Mouse (Mus musculus) R1 (cell line): ENCODE data around the gene Ash1l.
"Not testable (repeated sequence)": the region's sequence is repeated elsewhere in the genome, so short reads cannot be mapped to it uniquely, and the experiment has no call there.

Experiments
- DNase-seq: peaks from one replicate; pipeline ENCODE4 v3.0.0-alpha.2; 2018; ENCODE audit warnings: low read depth, low spot score

Ash1l gene

DNA sequence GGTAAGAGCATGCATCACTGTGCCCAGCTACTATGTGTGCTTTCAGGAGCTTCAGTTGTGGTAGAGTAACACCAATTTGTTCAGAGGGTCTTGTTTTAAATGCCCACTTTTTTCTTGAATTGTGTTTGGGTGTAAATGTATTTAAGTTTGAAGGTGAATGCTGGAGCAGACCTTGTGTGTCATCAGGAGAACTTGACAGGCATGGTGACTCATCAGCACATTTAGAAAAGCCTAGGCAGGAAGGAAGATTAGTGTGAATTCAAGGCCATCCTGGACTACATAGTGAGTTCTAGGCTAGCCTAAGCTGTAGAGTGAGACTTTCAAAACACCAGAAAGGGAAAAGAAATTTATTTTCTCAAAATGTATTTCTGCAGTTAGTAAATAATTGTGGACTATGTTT is 3.3 kb downstream of the Ash1l start:
- DNase-seq = no peak

GRCm38 (mm10) chr3:88963211-88963610 is 12.8 kb downstream of the Ash1l start:
- not testable (repeated sequence) for DNase-seq

DNA sequence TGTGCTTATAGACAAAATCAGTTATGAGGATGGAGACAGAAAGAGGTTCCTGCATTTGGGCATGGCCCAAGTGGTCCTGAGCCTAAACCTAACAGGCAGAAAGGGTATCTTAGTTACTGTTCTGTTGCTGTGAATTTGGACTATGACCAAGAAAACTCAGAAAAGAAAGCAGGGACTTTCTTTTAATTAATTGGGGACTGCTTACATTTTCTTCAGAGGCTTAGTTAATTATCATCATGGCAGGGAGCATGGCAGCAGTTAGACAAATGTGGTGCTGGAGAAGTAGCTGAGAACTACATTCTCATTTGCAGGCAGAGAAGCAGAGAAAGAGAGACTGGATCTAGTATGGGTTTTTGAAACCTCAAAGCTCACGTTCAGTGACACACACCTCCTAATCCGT is 24.6 kb downstream of the Ash1l start:
- DNase-seq = no peak

- DNase-seq = no peak
Observed at GRCm38 (mm10) chr3:88981206-88982010, 31.0 kb downstream of the Ash1l start.

GRCm38 (mm10) chr3:88983921-88984381 is 33.5 kb downstream of the Ash1l start:
- peak; percentile 70 for DNase-seq

GRCm38 (mm10) chr3:88992793-88993192 is 42.4 kb downstream of the Ash1l start:
- no peak for DNase-seq

DNA sequence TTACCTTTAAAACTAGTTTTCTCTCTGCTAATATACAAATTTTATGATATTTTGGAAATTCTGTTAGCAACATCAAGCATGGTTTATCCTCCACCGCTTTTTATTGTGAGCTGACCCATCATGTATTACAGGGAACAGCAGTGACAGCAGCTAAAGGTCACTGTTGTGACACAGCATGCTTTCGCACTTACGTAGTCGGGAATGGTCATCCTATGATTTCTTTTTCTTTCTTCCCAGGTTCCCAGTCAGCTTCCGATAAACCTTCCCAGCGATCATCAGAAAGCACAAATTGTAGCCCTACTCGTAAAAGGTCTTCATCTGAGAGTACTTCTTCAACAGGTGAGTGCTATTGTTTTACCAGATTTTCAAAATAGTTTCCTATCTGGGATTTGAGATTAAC is 51.1 kb downstream of the Ash1l start:
- DNase-seq = no peak

DNA sequence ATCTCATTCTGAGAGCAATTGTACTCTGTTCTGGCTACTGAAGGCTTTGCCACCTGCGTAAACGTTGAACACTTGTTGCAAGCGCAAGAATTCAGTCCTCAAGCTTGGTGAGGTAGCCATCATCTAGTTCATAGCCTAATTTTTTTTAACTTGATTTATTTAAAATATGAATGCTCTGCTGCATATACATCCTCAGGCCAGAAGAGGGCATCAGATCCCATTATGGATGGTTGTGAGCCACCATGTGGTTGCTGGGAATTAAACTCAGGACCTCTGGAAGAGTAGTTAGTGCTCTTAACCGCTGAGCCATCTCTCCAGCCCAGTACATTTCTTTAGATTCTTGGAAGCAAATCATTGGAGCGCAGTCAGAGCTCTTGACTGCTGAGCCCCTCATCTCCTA is 80.5 kb downstream of the Ash1l start:
- DNase-seq = peak; percentile 28

DNA sequence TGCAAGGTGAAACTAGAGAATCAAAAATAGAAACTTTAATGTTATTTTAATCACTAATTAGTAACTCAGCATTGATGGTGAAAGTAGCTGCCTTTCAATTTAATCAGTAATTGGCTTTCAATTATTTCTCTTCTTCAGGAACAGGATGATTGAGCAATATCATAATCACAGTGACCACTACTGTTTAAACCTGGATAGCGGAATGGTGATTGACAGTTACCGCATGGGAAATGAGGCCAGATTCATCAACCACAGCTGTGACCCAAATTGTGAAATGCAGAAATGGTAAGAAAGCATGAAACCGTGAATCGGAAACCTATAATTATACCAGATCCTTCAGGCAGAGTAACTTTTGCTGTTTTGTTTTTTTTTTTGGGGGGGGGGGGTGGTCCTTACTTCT is 92.9 kb downstream of the Ash1l start:
- DNase-seq = no peak

DNA sequence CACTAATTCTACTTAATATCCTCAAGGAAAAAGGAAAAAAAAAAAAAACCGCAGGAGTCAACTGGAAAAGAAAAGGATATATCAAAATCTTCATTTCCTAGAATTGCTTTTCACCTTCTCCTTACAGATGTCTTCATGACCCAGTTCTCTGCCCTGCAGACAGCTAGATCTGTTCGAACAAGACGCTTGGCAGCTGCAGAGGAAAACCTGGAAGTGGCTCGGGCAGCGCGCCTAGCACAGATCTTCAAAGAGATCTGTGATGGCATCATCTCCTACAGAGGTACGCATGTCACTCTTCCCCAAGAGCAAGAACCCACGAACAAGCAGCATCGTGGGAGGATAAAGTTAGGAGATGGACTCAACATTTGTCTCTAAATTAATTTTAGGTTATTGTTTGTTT is 107.9 kb downstream of the Ash1l start:
- DNase-seq = no peak

DNA sequence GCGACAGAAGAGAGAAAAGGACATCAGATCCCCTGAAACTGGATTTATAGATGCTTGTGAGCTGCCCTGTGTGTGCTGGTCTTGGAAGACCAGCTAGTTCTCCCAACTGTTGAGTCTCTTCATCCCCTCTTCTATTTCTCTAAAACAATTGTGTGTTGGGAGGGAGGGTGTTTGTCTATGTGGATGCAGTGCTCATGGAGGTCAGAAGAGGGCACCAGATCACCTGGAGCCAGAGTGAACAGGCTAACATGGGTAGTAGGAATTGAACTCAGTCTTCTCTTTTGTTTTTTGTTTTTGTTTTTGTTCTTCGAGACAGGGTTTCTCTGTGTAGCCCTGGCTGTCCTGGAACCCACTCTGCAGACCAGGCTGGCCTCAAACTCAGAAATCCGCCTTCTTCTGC is 108.4 kb downstream of the Ash1l start:
- peak; percentile 64 for DNase-seq

DNA sequence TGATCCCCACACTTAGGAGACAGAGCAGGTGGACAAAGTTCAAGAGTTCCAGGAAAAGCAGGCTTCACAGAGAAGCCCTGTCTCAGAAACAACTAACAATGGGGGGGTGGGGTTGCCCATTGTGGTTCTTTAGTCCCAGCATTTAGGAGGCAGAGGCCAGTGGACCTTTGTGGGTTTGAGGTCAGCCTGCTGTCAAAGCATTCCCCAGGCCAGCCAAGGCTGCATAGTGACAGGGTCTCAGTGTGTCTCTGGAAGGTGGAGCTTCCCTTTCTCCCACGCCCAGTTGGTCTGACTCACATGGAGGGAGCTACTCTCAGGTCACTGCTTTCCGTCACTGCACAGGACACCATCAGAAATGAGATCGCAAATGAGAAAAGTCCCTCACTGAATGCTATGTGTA is 111.3 kb downstream of the Ash1l start:
- DNase-seq = no peak

DNA sequence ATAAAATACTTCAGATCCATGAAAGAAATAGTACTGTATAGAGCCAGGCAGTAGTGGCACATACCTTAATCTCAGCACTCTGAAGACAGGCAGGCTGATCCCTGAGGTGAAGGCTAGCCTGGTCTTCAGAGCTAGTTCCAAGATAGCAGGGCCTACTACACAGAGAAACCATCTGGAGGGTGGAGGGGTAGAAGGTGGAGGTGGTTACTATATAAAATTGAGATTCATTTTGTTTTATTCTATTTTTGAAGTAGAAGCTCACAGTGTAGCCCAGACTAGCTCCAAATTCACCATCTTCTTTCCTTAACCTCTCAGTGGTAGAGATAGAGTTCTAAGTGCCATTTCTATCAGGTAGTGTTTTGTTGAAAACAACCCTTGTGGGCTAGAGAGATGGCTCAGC is 116.8 kb downstream of the Ash1l start:
- DNase-seq = no peak

GRCm38 (mm10) chr3:89077383-89077782 is 127.0 kb downstream of the Ash1l start:
- DNase-seq = no peak

DNA sequence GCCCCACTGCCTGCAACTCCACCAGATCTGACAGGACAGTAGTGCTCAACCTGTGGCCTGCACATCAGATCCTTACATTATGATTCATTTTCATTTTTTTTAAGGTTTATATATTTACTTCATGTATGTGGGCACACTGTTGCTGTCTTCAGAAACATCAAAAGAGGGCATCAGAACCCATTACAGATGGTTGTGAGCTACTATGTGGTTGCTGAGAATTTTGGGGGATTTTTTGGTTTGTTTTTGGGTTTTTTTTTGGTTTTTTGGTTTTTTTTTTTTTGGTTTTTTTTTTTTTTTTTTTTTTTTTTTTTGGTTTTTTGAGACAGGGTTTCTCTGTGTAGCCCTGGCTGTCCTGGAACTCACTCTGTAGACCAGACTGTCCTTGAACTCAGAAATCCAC is 131.9 kb downstream of the Ash1l start:
- not testable (repeated sequence) for DNase-seq

GRCm38 (mm10) chr3:89084133-89084532 is 133.7 kb downstream of the Ash1l start:
- DNase-seq = no peak

DNA sequence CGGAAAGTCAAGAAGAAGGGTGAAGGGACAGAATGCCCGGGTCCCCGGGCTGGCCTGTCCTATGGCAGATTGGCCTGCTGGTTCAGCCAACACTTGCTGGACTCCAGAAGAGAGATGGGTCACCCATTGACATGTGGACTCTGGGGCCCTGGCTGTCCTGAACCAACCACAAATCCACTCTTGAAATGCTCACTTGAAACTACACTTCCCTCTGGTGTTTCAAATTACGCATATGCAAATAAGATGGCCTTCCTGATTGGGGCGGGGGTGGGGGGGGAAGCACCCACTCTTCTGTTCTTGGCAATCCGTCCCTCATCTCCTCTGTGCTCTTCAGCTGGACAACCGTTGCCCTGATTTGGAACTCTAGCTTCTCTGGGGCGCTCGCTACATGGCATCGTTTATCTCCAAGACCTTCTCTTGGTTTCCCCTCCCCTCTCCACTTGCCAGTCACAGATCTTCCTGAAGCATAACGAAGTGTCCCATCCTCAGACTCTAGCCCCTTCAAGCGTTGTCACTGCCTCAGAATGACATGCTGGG is 134.3 kb downstream of the Ash1l start:
- no peak for DNase-seq

GRCm38 (mm10) chr3:89087338-89088110 is 137.1 kb downstream of the Ash1l start:
- DNase-seq = peak; percentile 92

DNA sequence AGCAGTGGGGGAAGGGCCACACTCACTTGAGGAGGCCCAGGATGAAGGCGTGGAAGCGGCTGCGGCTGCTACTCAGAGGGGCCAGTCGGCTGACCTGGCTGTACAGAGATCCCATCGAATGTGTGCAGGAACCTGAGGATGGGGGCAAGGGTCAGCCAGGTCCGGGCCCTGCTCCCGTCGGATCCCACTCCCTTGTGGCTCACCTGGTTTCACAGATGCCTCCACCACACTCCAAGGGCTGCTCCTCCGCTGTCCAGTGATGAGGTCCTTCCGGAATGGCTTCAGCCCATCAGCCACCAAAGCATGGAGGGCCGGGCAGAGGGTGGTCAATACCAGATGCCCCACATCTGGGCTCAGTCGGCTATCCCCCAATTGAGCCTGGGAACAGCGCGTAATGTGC is 138.6 kb downstream of the Ash1l start:
- no peak for DNase-seq

DNA sequence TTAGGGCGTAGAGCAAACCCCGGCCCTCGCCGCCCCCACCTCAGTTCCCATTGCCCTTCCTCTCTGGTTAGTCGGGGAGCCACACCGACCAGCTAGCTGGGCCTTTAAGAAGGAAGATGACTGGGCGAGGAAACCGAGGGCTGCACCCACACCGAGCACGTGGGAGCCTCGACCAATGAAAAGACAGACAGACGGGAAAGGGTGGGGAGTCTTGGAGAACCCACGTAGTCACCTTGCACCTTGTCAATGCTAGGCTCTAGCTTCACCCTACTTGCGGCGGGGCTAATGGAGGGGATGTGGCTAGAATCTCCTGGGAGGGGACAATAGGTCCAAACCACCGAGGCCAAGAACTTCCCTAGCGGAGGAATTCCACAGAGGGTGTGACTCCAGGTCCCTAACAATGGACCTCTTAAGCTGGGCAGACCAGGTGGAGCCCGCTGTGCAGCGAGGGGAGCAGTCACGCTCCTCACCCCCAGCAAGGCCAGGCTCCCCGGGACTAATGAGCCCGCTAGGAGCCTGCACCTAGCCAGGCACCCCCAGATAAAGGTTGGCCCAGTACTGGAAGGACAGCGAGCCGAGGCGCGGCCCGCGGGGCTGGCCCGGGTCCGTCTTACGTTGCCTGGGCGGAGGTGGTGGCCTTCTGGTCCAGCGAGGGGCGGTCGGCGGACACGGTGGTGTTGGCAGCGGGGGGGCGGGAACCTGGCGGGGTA is 139.6 kb downstream of the Ash1l start:
- peak; percentile 96 for DNase-seq

DNA sequence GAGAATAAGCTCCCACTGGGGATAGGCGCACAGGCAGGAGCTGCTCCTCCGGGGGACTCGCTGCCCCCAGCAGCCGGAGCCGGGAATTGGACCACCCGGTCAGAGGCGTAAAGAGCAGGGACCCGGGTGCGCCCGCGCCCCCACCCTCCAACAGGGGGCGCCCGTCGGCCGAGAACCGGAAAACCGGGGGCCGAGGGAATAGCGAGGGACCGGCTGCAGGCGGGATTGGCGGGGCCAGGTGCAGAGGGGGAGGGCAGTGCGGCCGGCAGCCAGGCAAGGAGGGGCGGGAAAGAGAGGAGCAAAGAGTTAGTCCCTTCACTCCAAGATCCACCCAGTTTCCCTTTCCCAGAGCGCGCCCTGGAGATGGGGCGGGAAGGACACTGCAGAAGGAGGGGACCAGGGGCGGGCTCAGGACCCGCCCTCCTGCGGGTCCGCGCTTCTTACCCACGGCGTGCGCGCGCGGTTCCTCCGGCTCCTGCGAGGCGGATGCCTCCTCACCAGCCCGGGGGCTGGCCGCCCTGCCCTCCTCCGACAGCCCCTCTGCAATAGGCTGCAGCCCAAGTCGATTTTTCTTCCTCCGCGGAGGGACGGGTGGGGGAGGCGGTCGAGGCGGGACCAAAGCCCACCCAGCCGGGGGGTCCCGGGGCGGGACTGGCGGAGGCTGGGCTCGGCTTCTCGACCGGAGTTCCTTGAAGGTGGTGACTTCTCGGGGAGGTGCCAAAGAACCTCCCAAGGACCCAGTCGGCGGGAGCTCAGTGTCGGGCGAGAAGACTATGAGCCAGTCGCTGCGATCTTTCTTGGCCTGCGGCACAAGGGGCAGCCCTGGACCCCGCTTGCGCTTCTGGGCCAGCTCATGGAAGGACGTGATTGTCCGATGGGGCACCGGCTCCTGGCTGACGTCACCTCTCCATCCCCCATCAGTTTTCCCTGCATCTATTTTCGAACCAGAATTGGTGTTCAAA is 140.6 kb downstream of the Ash1l start:
- DNase-seq = peak; percentile 93
